Mouse (Mus musculus) MEL (cell line): Measurements from ENCODE around the gene Dera.

ENCODE experiments used
- CTCF ChIP-seq, 3 experiments: IDR thresholded peaks in 2 of 3; conservative IDR thresholded peaks in 1 of 3; 2 replicates each; pipeline ENCODE4 v1.5.1; 2011 to 2012; ENCODE audit warnings: low read length in 3 of 3, low read depth in 2 of 3, mild to moderate bottlenecking in 2 of 3, improper control_type of control experiment in 1 of 3, inconsistent platforms in 1 of 3, mixed read lengths in 1 of 3, moderate library complexity in 1 of 3; ENCODE audit not compliant: control insufficient read depth in 1 of 3, insufficient read depth in 1 of 3, poor library complexity in 1 of 3, severe bottlenecking in 1 of 3
- KAT2A ChIP-seq: conservative IDR thresholded peaks from 2 replicates; pipeline ENCODE4 v1.6.1; 2012; ENCODE audit warnings: low read depth, low read length, improper control_type of control experiment, inconsistent platforms

GRCm38 (mm10) chr6:137773637-137774028 is 19.3 kb downstream of the Dera start:
- TF ChIP-seq CTCF (IDR thresholded peaks at IDR 0.05 in 2 of 3, conservative IDR thresholded peaks at IDR 0.05 in 1 of 3; ENCODE audit: control insufficient read depth in 1 of 3, insufficient read depth in 1 of 3, low read depth in 2 of 3, low read length in 3 of 3, poor library complexity in 1 of 3, severe bottlenecking in 1 of 3), result no peak
- no peak for TF ChIP-seq KAT2A
